Mouse (Mus musculus) erythroblast, embryonic 14.5 days (primary cell): ENCODE results near the gene Catsperg1.
"Not testable (repeated sequence)": the region's sequence is repeated elsewhere in the genome, so short reads cannot be mapped to it uniquely, and the experiment has no call there.

ENCODE experiments used
- GATA1 ChIP-seq: IDR thresholded peaks from 2 replicates; pipeline ENCODE4 v1.6.1; 2012; ENCODE audit warnings: low read length, inconsistent platforms, mixed read lengths
- TAL1 ChIP-seq: IDR thresholded peaks from 3 replicates; pipeline ENCODE4 v1.6.1; 2012; ENCODE audit warnings: low read length, inconsistent platforms, mixed read lengths

GRCm38 (mm10) chr7:29139237-29139636 is 74.6 kb downstream of the Catsperg1 start:
- not testable (repeated sequence) for TF ChIP-seq TAL1, GATA1
